Mouse (Mus musculus): ENCODE measurements around the gene Col13a1.

Col13a1 gene

GRCm38 (mm10) chr10:61905308-61905707 lies 73.6 kb downstream of the Col13a1 start:
- no peak for DNase-seq (ENCODE audit: low spot score)

GRCm38 (mm10) chr10:61898116-61898515 lies 80.8 kb downstream of the Col13a1 start:
- DNase-seq (ENCODE audit: low spot score): no peak

DNA sequence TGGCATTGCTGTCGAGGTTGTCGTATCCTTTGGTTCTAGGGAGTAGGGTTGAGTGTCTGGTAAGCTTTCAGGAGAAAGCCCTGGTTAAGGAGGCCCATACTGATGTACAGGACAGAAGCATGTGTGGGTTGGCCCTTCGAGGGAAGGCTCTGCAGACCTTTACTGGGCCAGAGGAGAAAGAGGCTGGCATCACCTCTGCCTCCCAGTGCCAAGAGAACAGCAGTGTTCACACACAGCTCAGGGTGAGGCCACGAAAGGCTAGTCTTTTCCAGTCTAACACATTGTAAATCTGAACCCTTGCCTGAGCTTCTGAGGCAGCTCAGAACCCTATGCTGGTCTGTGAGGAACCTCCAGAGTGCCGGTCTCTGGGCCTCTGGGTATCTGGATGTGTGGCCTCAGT lies 84.3 kb downstream of the Col13a1 start:
- DNase-seq (ENCODE audit: low spot score): no peak

- no peak for DNase-seq (ENCODE audit: low spot score)
Measured at GRCm38 (mm10) chr10:61891138-61891537, 87.8 kb downstream of the Col13a1 start.

GRCm38 (mm10) chr10:61890294-61890693 lies 88.6 kb downstream of the Col13a1 start:
- no peak for DNase-seq (ENCODE audit: low spot score)

DNA sequence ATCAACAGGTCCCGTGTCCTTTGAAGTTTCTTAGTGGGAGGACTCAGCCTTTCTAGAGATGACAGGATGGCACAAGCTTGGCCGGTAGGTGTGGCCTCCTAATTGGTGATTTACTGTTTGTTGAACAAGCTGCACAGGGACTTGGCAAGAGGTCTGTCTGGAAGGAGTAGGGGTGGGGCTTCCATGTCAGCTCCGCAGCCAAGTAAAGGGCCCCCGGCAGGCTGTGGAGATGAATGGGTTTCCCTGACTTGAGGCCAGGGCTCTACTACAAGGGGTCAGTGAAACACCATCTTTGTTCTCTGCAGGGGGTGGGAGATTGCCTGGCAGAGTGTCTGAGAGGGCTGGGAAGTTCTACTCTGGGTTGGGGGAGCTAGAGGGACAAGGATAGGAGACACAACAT lies 99.5 kb downstream of the Col13a1 start:
- DNase-seq (ENCODE audit: low spot score): no peak

GRCm38 (mm10) chr10:61877787-61878186 lies 101.1 kb downstream of the Col13a1 start:
- peak; percentile 16 for DNase-seq (ENCODE audit: low spot score)

- no peak for DNase-seq (ENCODE audit: low spot score)
Measured at GRCm38 (mm10) chr10:61869796-61870195, 109.1 kb downstream of the Col13a1 start.

GRCm38 (mm10) chr10:61866045-61866580 lies 112.8 kb downstream of the Col13a1 start:
- no peak for DNase-seq (ENCODE audit: low spot score)

- no peak for DNase-seq (ENCODE audit: low spot score)
Measured at GRCm38 (mm10) chr10:61859451-61859850, 119.5 kb downstream of the Col13a1 start.

DNA sequence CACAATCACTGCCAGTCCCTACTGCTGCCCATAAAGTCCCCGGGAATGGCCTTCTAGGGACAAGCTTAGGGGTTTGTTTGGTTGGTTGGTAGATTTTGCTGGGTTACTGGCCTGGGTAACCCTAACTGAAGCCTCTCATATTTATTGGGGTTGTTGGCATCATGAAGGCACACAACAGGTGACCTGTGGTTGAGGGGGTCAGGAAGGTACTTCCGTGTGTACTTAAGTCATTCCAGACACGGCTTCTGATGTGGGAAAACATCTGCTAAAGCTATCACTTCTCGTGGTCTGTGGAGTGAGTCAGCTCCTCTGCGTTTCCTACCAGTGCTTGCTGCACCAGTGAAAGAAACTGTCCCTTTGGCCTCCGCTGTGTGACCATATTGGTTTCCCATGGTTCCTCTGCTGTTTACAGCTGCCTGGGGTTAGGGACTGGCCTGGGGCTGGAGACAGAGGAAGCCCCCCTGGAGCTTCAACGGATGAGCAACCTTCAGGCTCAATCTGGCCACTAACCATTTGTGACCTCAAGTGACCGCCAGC lies 123.7 kb downstream of the Col13a1 start:
- no peak for DNase-seq (ENCODE audit: low spot score)

DNA sequence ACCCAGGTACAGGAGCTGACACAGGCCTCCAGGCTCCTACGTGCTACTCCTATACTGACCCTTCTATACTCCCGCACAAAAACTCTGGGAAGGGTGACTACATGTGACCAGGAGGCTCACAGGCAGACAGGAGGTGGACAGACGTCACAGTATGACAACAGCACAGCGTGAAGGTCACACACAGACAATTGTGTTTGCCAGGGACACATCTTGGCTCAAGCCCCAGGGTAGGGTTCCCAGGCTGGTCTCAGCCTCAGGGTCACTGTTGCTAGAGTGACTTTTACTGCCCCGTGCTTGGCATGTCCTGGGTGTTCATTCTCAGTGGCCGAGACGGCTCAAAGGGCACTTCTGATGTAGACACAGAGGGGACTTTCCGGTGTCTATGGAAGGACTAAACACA lies 126.1 kb downstream of the Col13a1 start:
- no peak for DNase-seq (ENCODE audit: low spot score)

- DNase-seq (ENCODE audit: low spot score): no peak
Measured at GRCm38 (mm10) chr10:61848553-61848952, 130.4 kb downstream of the Col13a1 start.

GRCm38 (mm10) chr10:61845476-61845875 lies 133.4 kb downstream of the Col13a1 start:
- no peak for DNase-seq (ENCODE audit: low spot score)

DNA sequence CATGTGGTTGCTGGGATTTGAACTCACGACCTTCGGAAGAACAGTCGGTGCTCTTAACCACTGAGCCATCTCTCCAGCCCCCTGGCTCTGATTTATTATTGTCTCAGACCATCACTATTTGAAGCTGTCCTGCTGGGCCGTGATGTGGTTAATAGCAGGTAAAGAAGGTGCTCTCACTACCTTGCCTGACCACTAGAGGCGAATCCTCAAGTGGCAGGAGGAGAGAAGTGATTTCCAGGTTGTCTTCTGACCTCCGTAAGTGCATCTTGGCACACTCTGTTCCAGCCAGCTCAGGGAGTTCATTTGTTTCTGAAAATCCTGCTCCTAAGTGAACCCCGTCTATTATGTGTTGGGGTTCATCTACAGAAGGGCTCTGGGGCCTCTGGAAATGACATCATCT lies 134.4 kb downstream of the Col13a1 start:
- no peak for DNase-seq (ENCODE audit: low spot score)

GRCm38 (mm10) chr10:61842261-61842660 lies 136.6 kb downstream of the Col13a1 start:
- no peak for DNase-seq (ENCODE audit: low spot score)

DNA sequence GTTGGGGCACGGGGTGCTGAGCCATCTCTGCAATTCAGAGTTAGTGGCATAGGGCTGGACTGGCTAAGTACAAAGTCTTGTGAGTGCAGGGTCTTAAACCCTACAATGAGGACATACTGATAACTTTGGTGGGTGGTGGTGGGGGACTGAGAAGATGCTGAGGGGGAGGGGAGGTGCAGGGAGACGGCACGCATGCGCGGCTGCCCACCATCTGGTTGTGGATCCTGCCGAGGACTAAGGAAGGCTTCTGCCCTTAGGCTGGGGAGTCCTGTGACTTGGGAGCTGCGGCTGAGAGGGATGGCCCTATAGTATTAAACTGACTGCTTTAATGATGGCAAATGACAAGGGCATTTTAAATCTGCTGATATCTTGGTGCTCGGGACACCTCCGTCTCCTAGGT lies 139.6 kb downstream of the Col13a1 start:
- no peak for DNase-seq (ENCODE audit: low spot score)

- no peak for DNase-seq (ENCODE audit: low spot score)
Measured at GRCm38 (mm10) chr10:61838769-61839168, 140.1 kb downstream of the Col13a1 start.

GRCm38 (mm10) chr10:61837286-61837685 lies 141.6 kb downstream of the Col13a1 start:
- no peak for DNase-seq (ENCODE audit: low spot score)

GRCm38 (mm10) chr10:61834288-61834687 lies 144.6 kb downstream of the Col13a1 start:
- no peak for DNase-seq (ENCODE audit: low spot score)

DNA sequence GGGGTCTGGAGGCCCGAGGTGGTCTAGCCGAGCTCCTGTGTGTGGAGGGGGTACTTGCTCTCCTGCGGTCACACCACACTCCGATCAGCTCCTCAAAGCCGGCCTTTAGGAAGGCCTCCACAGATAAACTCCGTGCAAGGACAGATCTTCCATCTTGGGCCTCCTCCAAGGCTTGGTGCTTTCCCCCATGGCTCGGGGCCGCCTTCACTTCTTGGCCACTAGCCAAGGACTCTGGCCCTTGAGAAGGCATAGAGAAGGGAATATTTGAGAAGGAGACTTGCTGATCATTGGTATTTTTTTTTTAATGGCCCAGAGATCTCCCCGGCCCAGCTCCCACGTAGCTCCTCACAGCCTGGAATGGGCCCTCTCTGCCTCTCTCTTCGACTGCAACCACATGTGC lies 146.2 kb downstream of the Col13a1 start:
- DNase-seq (ENCODE audit: low spot score): no peak

GRCm38 (mm10) chr10:61831741-61832140 lies 147.2 kb downstream of the Col13a1 start:
- DNase-seq (ENCODE audit: low spot score): no peak

DNA sequence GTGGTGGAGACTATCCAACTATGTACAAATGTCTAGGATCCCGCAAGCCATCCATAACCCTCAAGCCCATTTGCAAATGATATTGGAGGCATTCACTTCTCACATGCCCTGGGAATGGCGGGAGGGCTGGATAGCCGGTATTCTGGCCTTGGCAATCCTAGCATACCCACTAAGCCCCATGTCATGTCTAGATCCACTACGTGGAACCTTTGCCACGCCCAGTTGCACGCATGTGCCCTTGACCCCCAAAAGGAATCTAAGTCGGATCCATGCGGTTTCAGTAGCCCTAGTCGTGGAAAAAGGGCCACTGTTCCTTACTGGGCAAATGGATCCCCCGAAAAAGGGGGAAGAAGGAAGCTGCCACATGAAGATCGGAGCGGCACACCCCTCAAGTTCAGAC lies 147.7 kb downstream of the Col13a1 start:
- no peak for DNase-seq (ENCODE audit: low spot score)

DNA sequence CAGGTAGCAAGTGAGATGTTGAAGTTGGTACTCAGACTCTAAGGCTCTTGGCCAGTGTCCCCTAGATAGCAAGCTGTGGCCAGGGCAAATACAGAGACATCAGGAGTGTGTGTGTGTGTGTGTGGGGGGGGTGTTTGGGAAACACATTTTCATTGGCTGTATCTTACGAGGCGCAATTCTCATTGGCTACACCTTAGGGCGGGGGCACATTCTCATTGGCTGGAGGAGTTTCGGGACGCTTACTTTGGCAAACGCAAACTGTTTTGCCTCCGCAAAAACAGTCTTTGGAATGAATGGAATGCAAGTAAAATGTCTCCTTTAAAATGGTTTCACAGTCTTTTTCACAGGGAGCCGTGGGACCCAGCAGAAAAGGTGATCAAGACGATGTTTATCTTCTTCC lies 148.1 kb downstream of the Col13a1 start:
- DNase-seq (ENCODE audit: low spot score): no peak

DNA sequence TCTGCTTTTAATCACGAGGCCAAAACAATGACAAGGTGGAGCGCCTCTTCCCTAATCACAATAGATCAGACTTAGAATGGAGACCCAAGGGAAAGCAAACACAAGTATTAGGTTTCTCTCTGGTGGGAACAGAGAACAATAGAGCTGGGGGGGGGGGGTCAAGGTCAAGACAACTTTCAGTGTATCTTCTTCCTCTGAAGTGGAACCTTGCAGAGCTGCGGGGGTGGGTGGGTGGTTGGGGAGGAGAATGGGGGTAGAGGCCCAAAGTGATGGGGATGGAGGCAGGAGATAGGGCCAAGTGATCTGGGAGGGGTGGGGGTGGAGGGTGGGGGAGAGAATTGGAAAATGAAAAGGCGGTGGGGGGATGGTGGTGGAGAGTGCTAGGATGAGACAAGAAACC lies 149.9 kb downstream of the Col13a1 start:
- DNase-seq (ENCODE audit: low spot score): no peak

Measured in layer of hippocampus, adult 9-10 months (tissue).